Comparison of ENCODE assay signal across 9 mouse cellular contexts in genomic region chr1:87813681-87814080, GRCm38 (mm10). TPM values are rescaled to one million over a fixed set of nuclear protein-coding genes. Genes with fewer than 3 reads are reported as not detected.
DNase-seq lines count a peak whose midpoint lies in the region; ATAC-seq and TF ChIP-seq lines count a peak whose summit lies in the region.
"Had no signal": no experiment of that assay in that cellular context is flagged by ENCODE, and none has a peak within 500 bp of the region (broad histone marks: within the 10 kb centered on the region; RNA-seq: fewer than 3 reads in every experiment).

No protein-coding gene starts in this region.

- 61% methylated on average over 7 of the region's 7 CpGs for WGBS in heart, postnatal 0 days
- 71% methylated on average over 7 of the region's 7 CpGs for WGBS in heart, embryonic 12.5 days
- WGBS in embryonic facial prominence, embryonic 10.5 days, result 85% methylated on average over 7 of the region's 7 CpGs

- no peak overlapping the region for H3K9ac ChIP-seq in heart, postnatal 0 days (replicated peaks; ENCODE audit: low read depth, low read length)
- H3K9ac ChIP-seq in heart, embryonic 12.5 days, result no peak overlapping the region
- H3K9ac ChIP-seq: hindbrain, embryonic 13.5 days had no signal

- H3K9me3 ChIP-seq in heart, postnatal 0 days (replicated peaks; ENCODE audit: control insufficient read depth, low read length), result no peaks in the 10 kb centered on the region
- H3K9me3 ChIP-seq in heart, embryonic 12.5 days (replicated peaks), result no peaks in the 10 kb centered on the region
- no peaks in the 10 kb centered on the region for H3K9me3 ChIP-seq in embryonic facial prominence, embryonic 10.5 days
- H3K9me3 ChIP-seq: hindbrain, embryonic 13.5 days had no signal

- TF ChIP-seq POLR2A in brain, embryonic 14.5 days (IDR thresholded peaks at IDR 0.05; ENCODE audit: borderline replicate concordance, extremely low read depth, insufficient read depth, insufficient read length, poor library complexity, severe bottlenecking), result no peak

- H3K4me1 ChIP-seq in heart, postnatal 0 days (ENCODE audit: control insufficient read depth, insufficient read depth), result no peaks in the 10 kb centered on the region
- no peaks in the 10 kb centered on the region for H3K4me1 ChIP-seq in heart, embryonic 12.5 days (replicated peaks)
- no peaks in the 10 kb centered on the region for H3K4me1 ChIP-seq in embryonic facial prominence, embryonic 10.5 days
- H3K4me1 ChIP-seq: hindbrain, embryonic 13.5 days had no signal

- H3K27me3 ChIP-seq in heart, postnatal 0 days (ENCODE audit: control insufficient read depth, insufficient read depth, low read length), result no peaks in the 10 kb centered on the region
- H3K27me3 ChIP-seq in heart, embryonic 12.5 days (replicated peaks), result no peaks in the 10 kb centered on the region
- no peaks in the 10 kb centered on the region for H3K27me3 ChIP-seq in embryonic facial prominence, embryonic 10.5 days (replicated peaks; ENCODE audit: low read depth, poor library complexity, severe bottlenecking)
- H3K27me3 ChIP-seq: hindbrain, embryonic 13.5 days had no signal

- H3K4me2 ChIP-seq in heart, postnatal 0 days (ENCODE audit: low read depth, low read length), result no peak overlapping the region
- no peak overlapping the region for H3K4me2 ChIP-seq in heart, embryonic 12.5 days
- H3K4me2 ChIP-seq: hindbrain, embryonic 13.5 days had no signal

- no peak for TF ChIP-seq EP300 in heart, postnatal 0 days (IDR thresholded peaks at IDR 0.05; ENCODE audit: low read depth)

- ATAC-seq in heart, postnatal 0 days (ENCODE audit: insufficient read depth, low read depth), result no peak
- ATAC-seq in heart, embryonic 12.5 days (ENCODE audit: insufficient number of reproducible peaks, low FRiP score), result no peak
- ATAC-seq in CD4-positive, CD25-positive, alpha-beta regulatory T cell, adult 4 months, result peak; percentile 27

- no peaks in the 10 kb centered on the region for H3K36me3 ChIP-seq in heart, postnatal 0 days (replicated peaks; ENCODE audit: control insufficient read depth, insufficient read depth, low read length)
- H3K36me3 ChIP-seq in heart, embryonic 12.5 days, result no peaks in the 10 kb centered on the region
- no peaks in the 10 kb centered on the region for H3K36me3 ChIP-seq in embryonic facial prominence, embryonic 10.5 days (replicated peaks)
- H3K36me3 ChIP-seq: hindbrain, embryonic 13.5 days had no signal

- H3K27ac ChIP-seq in heart, postnatal 0 days (ENCODE audit: low read depth), result no peak overlapping the region
- H3K27ac ChIP-seq in heart, embryonic 12.5 days (ENCODE audit: poor library complexity, severe bottlenecking), result no peak overlapping the region
- H3K27ac ChIP-seq in embryonic facial prominence, embryonic 10.5 days (replicated peaks), result no peak overlapping the region
- H3K27ac ChIP-seq: hindbrain, embryonic 13.5 days had no signal

- DNase-seq in heart, postnatal 0 days (ENCODE audit: low spot score), result peak; percentile 5
- DNase-seq in brain, embryonic 14.5 days (ENCODE audit: low read depth), result peak; percentile 2
- DNase-seq in layer of hippocampus, postnatal 10 days (ENCODE audit: low spot score in 2 of 2), result peak; percentile 55 to 59
- no peak for DNase-seq in spleen, adult 12 weeks (ENCODE audit: low spot score)
- no peak for DNase-seq in embryonic facial prominence, embryonic 10.5 days (ENCODE audit: low spot score)
- DNase-seq: lung, adult 2 months had no signal

- no peak overlapping the region for H3K4me3 ChIP-seq in heart, postnatal 0 days (ENCODE audit: low read depth, low read length)
- H3K4me3 ChIP-seq in heart, embryonic 12.5 days, result no peak overlapping the region
- no peak overlapping the region for H3K4me3 ChIP-seq in embryonic facial prominence, embryonic 10.5 days
- H3K4me3 ChIP-seq: hindbrain, embryonic 13.5 days had no signal

- TF ChIP-seq CTCF in heart, postnatal 0 days (IDR thresholded peaks at IDR 0.05; ENCODE audit: low read depth), result no peak
- TF ChIP-seq CTCF in brain, embryonic 14.5 days (IDR thresholded peaks at IDR 0.05; ENCODE audit: borderline replicate concordance, extremely low read depth, insufficient read depth, insufficient read length), result no peak

RNA-seq across cellular contexts. Expression of gene Sag, which starts 10.2 kb away (rescaled TPM):
- total RNA-seq in heart, postnatal 0 days (2014; rRNA removed; ENCODE audit: low replicate concordance), result 0.11 TPM in 1 of 2 replicates, not detected in the other
- 0.31 and 0.40 TPM in 2 replicates for polyA plus RNA-seq in heart, postnatal 0 days (2015; fragmentation: Nextera tagmentation; extraction: Ambion mirVana)
- 0.70 and 1.2 TPM in 2 replicates for polyA plus RNA-seq in heart, embryonic 12.5 days (2016; fragmentation: Nextera tagmentation; extraction: Ambion mirVana)
- polyA plus RNA-seq in CD4-positive, CD25-positive, alpha-beta regulatory T cell, adult 4 months (2017; shearing (Covaris generic)), result 1 to 10 TPM; 6.2 to 6.4 TPM
- 0.83 and 0.90 TPM in 2 replicates for polyA plus RNA-seq in brain, embryonic 14.5 days (2012; rRNA removed)
- 1 to 10 TPM; 1.8 to 2.2 TPM for total RNA-seq in layer of hippocampus, postnatal 10 days (2021)
- 4.8 and 5.6 TPM in 2 replicates for polyA plus RNA-seq in embryonic facial prominence, embryonic 10.5 days (2016; fragmentation: Nextera tagmentation; extraction: Ambion mirVana)

RNA-seq across cellular contexts. Expression of gene Dgkd, which starts 39.4 kb away (rescaled TPM):
- 37.3 and 40.5 TPM in 2 replicates for total RNA-seq in heart, postnatal 0 days (2014; rRNA removed; ENCODE audit: low replicate concordance)
- polyA plus RNA-seq in heart, postnatal 0 days (2015; fragmentation: Nextera tagmentation; extraction: Ambion mirVana), result 12.4 and 14.1 TPM in 2 replicates
- 24.1 TPM in 2 replicates for polyA plus RNA-seq in heart, embryonic 12.5 days (2016; fragmentation: Nextera tagmentation; extraction: Ambion mirVana)
- polyA plus RNA-seq in CD4-positive, CD25-positive, alpha-beta regulatory T cell, adult 4 months (2017; shearing (Covaris generic)), result 10 to 100 TPM; 38.7 to 57.0 TPM
- polyA plus RNA-seq in brain, embryonic 14.5 days (2012; rRNA removed), result 52.9 and 54.6 TPM in 2 replicates
- total RNA-seq in layer of hippocampus, postnatal 10 days (2021), result 100 to 1,000 TPM; 119 to 134 TPM
- polyA plus RNA-seq in embryonic facial prominence, embryonic 10.5 days (2016; fragmentation: Nextera tagmentation; extraction: Ambion mirVana), result 39.3 and 41.3 TPM in 2 replicates

RNA-seq across cellular contexts. Expression of gene Atg16l1, which starts 58.0 kb away (rescaled TPM):
- total RNA-seq in heart, postnatal 0 days (2014; rRNA removed; ENCODE audit: low replicate concordance), result 36.8 and 37.1 TPM in 2 replicates
- polyA plus RNA-seq in heart, postnatal 0 days (2015; fragmentation: Nextera tagmentation; extraction: Ambion mirVana), result 19.0 and 19.6 TPM in 2 replicates
- 29.8 and 30.5 TPM in 2 replicates for polyA plus RNA-seq in heart, embryonic 12.5 days (2016; fragmentation: Nextera tagmentation; extraction: Ambion mirVana)
- polyA plus RNA-seq in CD4-positive, CD25-positive, alpha-beta regulatory T cell, adult 4 months (2017; shearing (Covaris generic)), result 10 to 100 TPM; 20.4 to 21.8 TPM
- 80.8 and 83.9 TPM in 2 replicates for polyA plus RNA-seq in brain, embryonic 14.5 days (2012; rRNA removed)
- total RNA-seq in layer of hippocampus, postnatal 10 days (2021), result 10 to 100 TPM; 59.9 to 64.5 TPM
- polyA plus RNA-seq in embryonic facial prominence, embryonic 10.5 days (2016; fragmentation: Nextera tagmentation; extraction: Ambion mirVana), result 36.6 and 41.3 TPM in 2 replicates

Comparison
In these comparisons a context has a peak if more than half of its experiments do, and no peak if none do; other contexts are left out.
1. DNase-seq: peak in heart, postnatal 0 days (single experiment), brain, embryonic 14.5 days (single experiment) and layer of hippocampus, postnatal 10 days (2 of 2); none in spleen, adult 12 weeks (single experiment) and embryonic facial prominence, embryonic 10.5 days (single experiment).